Mouse (Mus musculus) T-cell, adult 66 days (primary cell): Measurements from ENCODE around the gene Npat. TPM values are rescaled to one million over a fixed set of nuclear protein-coding genes. Genes with fewer than 3 reads are reported as not detected.

ENCODE experiments used
- total RNA-seq, 2 experiments: library from RNA; stranded (reverse); gene quantifications; 3 replicates in 1 of 2; 4 replicates in 1 of 2; pipeline ENCODE4 v1.2.4; 2023

Gene Npat
- total RNA-seq = 10 to 100 TPM; 18.7 to 22.6 TPM

GRCm38 (mm10) chr9:53536558-53537320 is at the start of gene Npat, which contains the start of gene Atm:
Npat (plus strand) TSS chr9:53537047.
Atm (minus strand) TSS chr9:53536740.

GRCm38 (mm10) chr9:53609968-53610781 is 73.3 kb downstream of the Npat start, which contains the start of gene Acat1:
Acat1 (minus strand) TSS chr9:53610382.

Other genes with a start within 250 kb of the Npat start
- under 1 TPM; 0.41 to 0.56 TPM for gene Exph5, start 235.4 kb upstream of the Npat start, total RNA-seq
- 1 to 10 TPM; 1.4 to 2.4 TPM for gene Kdelc2, start 153.0 kb upstream of the Npat start, total RNA-seq
- under 1 TPM in 1 of 2 experiments, not detected in 1; 0.90 TPM for gene 4930550C14Rik, start 134.7 kb upstream of the Npat start, total RNA-seq
- gene Atm, start 307 bp upstream of the Npat start, total RNA-seq = 10 to 100 TPM; 56.2 to 75.4 TPM
- 10 to 100 TPM; 20.1 to 26.3 TPM for gene Acat1, start 73.3 kb downstream of the Npat start, total RNA-seq
- 10 to 100 TPM; 32.7 to 39.0 TPM for gene Cul5, start 133.0 kb downstream of the Npat start, total RNA-seq
- under 1 TPM; 0.23 to 0.39 TPM for gene Rab39, start 169.2 kb downstream of the Npat start, total RNA-seq
- gene Slc35f2, start 234.5 kb downstream of the Npat start, total RNA-seq = 10 to 100 TPM; 13.4 to 16.5 TPM